Comparison of ENCODE assay signal across 9 mouse cellular contexts in genomic region chr15:27496596-27497299, GRCm38 (mm10). TPM values are rescaled to one million over a fixed set of nuclear protein-coding genes. Genes with fewer than 3 reads are reported as not detected.
DNase-seq lines count a peak whose midpoint lies in the region; ATAC-seq lines count a peak whose summit lies in the region.
"Had no signal": no experiment of that assay in that cellular context is flagged by ENCODE, and none has a peak within 500 bp of the region (broad histone marks: within the 10 kb centered on the region; RNA-seq: fewer than 3 reads in every experiment).

No protein-coding gene starts in this region.

- peaks cover 66% of the 10 kb centered on the region for H3K4me1 ChIP-seq in heart, embryonic 13.5 days
- peaks cover 44% of the 10 kb centered on the region for H3K4me1 ChIP-seq in hindbrain, embryonic 15.5 days (replicated peaks)
- peaks cover 33% of the 10 kb centered on the region for H3K4me1 ChIP-seq in neural tube, embryonic 12.5 days

- H3K27ac ChIP-seq in heart, embryonic 13.5 days (replicated peaks): peak overlapping the region; percentile 36; the same call in 1 of the 2 replicates
- H3K27ac ChIP-seq in hindbrain, embryonic 15.5 days (replicated peaks): peak overlapping the region; percentile 2; the same call in 1 of the 2 replicates
- H3K27ac ChIP-seq in neural tube, embryonic 12.5 days: no peak overlapping the region

- WGBS in heart, embryonic 13.5 days: 56% methylated on average over 11 of the region's 11 CpGs
- WGBS in hindbrain, embryonic 15.5 days: 66% methylated on average over 11 of the region's 11 CpGs
- WGBS in neural tube, embryonic 12.5 days: 71% methylated on average over 11 of the region's 11 CpGs

- H3K9me3 ChIP-seq in heart, embryonic 13.5 days: no peaks in the 10 kb centered on the region
- H3K9me3 ChIP-seq in hindbrain, embryonic 15.5 days: no peaks in the 10 kb centered on the region
- no peaks in the 10 kb centered on the region for H3K9me3 ChIP-seq in neural tube, embryonic 12.5 days

- no peak for DNase-seq in heart, adult 8-10 months (ENCODE audit: low spot score)
- DNase-seq in c-Kit-positive CD71-positive TER-119-negative erythroid progenitor cells, embryonic 14.5 days (ENCODE audit: low read depth): peak; percentile 78
- DNase-seq in adrenal gland, adult 2 months: no peak
- no peak for DNase-seq in kidney, adult 9 months
- DNase-seq in lung, postnatal 36 days: no peak
- DNase-seq: thymus, postnatal 14 days had no signal

- peak overlapping the region; percentile 28 for H3K4me2 ChIP-seq in heart, embryonic 13.5 days
- H3K4me2 ChIP-seq in hindbrain, embryonic 15.5 days: no peak overlapping the region
- no peak overlapping the region for H3K4me2 ChIP-seq in neural tube, embryonic 12.5 days (replicated peaks)

- no peaks in the 10 kb centered on the region for H3K36me3 ChIP-seq in heart, embryonic 13.5 days
- no peaks in the 10 kb centered on the region for H3K36me3 ChIP-seq in hindbrain, embryonic 15.5 days
- H3K36me3 ChIP-seq in neural tube, embryonic 12.5 days: no peaks in the 10 kb centered on the region

- peak overlapping the region; percentile 52; the same call in 1 of the 2 replicates for H3K9ac ChIP-seq in heart, embryonic 13.5 days
- no peak overlapping the region for H3K9ac ChIP-seq in hindbrain, embryonic 15.5 days
- H3K9ac ChIP-seq in neural tube, embryonic 12.5 days: no peak overlapping the region

- peak; percentile 18; the same call in 1 of the 2 replicates for ATAC-seq in heart, embryonic 13.5 days (ENCODE audit: extremely low read depth, insufficient number of reproducible peaks, low FRiP score, low TSS enrichment)
- ATAC-seq in hindbrain, embryonic 15.5 days (ENCODE audit: low FRiP score, low read depth): peak; percentile 36; the same call in 1 of the 2 replicates
- peak; percentile 34; the same call in 1 of the 2 replicates for ATAC-seq in neural tube, embryonic 12.5 days (ENCODE audit: low FRiP score, low read depth)

- H3K27me3 ChIP-seq in heart, embryonic 13.5 days (replicated peaks): no peaks in the 10 kb centered on the region
- H3K27me3 ChIP-seq in hindbrain, embryonic 15.5 days: no peaks in the 10 kb centered on the region
- no peaks in the 10 kb centered on the region for H3K27me3 ChIP-seq in neural tube, embryonic 12.5 days (replicated peaks)

- no peak overlapping the region for H3K4me3 ChIP-seq in heart, embryonic 13.5 days
- no peak overlapping the region for H3K4me3 ChIP-seq in hindbrain, embryonic 15.5 days
- no peak overlapping the region for H3K4me3 ChIP-seq in neural tube, embryonic 12.5 days

RNA-seq across cellular contexts. Expression of gene Ank, which starts 30.3 kb away (rescaled TPM):
- polyA plus RNA-seq in heart, embryonic 13.5 days (2015; fragmentation: Nextera tagmentation; extraction: Ambion mirVana): 9.1 and 10.6 TPM in 2 replicates
- total RNA-seq in heart, adult 8-10 months (2022): 100 to 1,000 TPM; 216 to 229 (median 226) TPM
- polyA plus RNA-seq in hindbrain, embryonic 15.5 days (2015; fragmentation: Nextera tagmentation; extraction: Ambion mirVana): 16.5 and 17.9 TPM in 2 replicates
- polyA plus RNA-seq in neural tube, embryonic 12.5 days (2016; fragmentation: Nextera tagmentation; extraction: Ambion mirVana): 12.3 and 13.6 TPM in 2 replicates
- total RNA-seq in adrenal gland, adult 2 months (2021): 10 to 100 TPM; 56.9 to 61.0 TPM
- 32.8 and 38.5 TPM in 2 replicates for polyA plus RNA-seq in adrenal gland, adult 2 months (2012; rRNA removed)
